Mouse (Mus musculus) yolk sac, embryonic 10.5 days (tissue): ENCODE measurements at regions not wholly inside any gene's neighbourhood (a gene's known extent, or its start where the extent isn't known, plus 50 kb on each side); places are given as distances from the start of the nearest gene placed in this dataset.
"Not testable (repeated sequence)": the region's sequence is repeated elsewhere in the genome, so short reads cannot be mapped to it uniquely, and the experiment has no call there.

Experiments used
- DNase-seq: peaks from one replicate; pipeline ENCODE4 v3.0.0-alpha.2; 2017; ENCODE audit warnings: low spot score

DNA sequence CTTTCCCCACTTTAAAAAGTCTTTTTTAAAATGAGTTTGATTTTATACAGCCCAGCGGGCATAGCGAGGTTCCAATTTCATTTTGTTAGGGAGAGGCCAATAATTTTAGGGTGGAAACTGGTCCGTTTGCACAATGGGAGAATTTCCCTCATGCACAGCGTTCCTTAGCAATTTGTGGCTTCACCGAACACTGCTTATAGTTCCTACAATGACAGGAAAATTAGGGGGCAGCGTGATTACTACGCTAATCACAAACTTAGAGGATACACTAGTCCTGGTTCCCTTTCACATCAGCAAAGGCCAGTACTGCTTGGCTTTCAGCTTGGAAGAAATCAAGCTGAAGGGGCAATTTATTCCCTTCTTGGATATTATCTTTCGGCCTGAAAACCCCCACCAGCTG is 745.1 kb upstream of the Gm19410 start:
- DNase-seq: no peak

DNA sequence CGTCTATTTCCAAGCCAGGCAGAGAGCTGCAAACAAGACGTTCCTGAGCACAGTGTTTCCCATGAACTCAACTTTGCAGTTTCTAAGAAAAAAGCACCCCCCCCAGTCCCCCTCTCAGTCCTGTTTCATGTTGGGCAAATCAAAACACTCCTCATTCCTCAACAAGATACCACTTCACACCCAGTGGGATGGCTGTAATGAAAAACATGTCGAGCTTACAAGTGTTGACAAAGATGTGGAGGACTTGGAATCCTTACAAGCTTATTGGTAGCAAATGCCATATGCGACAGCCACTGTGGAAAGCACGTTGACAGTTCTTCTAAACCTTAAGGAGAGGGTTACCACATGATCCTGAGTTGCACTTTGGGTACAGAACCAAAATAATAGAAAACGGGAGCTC is 742.9 kb upstream of the Gm19410 start:
- no peak for DNase-seq

DNA sequence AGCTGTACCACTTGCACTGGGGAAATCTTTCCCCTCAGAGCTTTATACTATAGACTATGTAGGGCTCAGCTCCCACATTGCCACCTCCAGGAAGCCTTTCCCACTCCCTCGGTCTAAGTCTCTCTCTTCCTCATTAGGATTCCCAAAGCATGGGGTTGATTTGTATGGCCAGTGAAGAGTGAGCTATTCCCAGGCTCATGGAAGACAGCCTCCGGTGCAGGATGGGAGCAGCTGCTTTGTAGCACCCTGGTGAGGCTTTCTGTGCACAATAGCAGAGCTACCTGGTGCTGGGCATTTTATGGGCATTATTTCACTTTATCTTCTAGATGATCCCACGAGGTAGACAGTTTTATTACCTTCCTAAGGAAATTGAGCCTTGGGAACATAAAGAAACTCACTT is 717.8 kb upstream of the Gm19410 start:
- no peak for DNase-seq

DNA sequence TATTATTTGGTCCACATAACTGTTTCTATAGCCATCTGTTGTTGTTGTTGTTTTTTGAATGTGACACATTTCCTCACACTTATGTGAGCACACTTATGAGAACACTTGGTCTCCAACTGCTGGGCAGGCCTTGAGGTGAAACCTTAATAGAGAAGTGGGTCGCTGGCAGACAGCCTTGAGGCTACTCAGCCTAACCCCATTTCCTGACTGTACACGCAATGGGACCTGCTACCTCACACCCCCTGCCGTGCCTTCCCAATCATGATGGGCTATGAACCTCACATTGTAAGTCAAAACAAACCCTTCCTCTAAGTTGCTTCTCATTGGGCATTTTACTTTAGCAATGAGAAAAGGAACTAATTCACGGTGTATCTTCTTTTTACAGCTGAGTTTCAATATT is 712.1 kb upstream of the Gm19410 start:
- DNase-seq: no peak

DNA sequence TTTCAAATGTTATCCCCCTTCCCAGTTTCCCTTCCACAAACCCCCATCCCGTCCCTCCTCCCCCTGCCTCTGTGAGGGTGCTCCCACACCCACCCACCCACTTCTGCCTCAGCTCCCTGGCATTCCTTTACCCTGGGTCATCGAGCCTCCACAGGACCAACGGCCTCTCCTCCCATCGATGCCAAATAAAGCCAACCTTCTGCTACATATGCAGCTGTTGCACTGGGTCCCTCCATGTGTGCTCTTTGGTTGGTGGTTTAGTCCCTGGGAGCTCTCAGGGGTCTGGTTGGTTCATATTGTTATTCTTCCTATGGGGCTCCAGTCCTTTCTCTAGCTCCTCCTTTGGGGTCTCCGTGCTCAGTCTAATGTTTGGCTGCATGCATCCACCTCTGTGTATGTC is 704.5 kb upstream of the Gm19410 start:
- no peak for DNase-seq

DNA sequence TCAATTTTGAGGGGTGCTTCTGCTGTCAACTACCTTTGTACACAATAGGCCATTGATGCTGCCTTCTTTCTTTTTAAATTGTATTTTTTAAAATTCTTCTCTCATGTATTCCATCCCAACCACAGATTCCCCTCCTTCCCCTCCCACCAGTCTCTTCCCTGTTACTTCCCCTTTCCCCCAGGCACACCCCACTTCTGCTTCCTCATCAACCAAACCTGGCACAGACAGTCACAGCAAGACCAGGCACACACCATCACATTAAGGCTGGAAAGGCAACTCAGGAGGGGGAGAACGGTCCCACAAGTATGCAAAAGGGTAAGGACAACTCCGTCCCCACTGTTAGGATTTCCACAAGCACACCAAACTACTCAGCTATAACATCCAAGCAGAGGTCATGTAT is 697.4 kb upstream of the Gm19410 start:
- no peak for DNase-seq

DNA sequence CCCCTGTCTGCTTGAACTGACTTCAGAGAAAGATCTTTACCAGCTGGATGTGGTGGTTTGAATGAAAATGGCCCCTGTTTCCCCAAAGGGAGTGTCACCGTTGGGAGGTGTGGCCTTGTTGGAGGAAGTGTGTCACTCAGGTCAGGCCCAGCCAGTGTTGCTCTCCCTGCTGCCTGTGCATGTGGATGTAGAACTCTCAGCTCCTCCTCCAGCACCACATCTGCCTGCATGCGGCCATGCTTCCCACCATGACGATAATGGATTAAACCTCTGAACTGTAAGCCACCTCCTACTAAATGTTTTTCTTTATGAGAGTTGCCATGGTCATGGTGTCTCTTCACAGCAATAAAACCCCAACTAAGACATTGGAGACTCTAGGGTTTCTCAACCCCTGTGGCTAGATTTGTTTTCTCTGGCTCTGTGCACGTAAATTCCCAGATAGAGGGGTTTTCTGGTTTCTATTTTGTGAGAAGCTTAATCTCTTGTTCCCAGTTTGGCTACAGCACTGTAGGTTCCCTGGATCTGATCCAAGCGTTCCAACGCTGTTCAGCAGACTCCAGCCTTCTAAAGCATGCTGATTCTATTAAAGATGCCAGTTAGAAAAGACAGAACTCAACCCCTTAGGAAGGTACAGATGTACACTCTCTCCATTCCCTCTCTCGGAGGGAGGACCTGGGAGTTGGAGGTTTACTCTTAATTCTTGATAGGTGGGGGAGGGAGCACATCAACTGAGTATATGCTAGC is 695.2 kb upstream of the Gm19410 start:
- DNase-seq: no peak

DNA sequence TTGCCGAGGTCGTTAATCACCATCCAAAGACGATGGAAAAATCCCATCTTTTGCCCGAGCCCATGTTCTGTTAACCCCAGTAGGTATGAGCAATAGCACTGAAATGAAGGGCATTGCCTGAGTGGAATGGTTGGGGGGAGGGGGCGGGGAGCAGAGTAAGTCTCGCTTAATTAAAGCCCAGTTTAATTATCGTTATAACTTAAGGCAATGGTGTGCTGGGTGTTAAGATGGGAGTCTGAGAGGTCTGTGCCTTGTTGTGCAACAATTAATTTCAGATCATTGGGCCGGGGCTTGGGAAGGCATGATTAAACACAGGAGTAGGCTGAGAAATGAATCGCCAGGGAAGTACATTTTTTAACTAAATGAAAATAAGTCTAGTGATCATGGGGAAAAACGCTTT is 689.6 kb upstream of the Gm19410 start:
- DNase-seq: no peak

DNA sequence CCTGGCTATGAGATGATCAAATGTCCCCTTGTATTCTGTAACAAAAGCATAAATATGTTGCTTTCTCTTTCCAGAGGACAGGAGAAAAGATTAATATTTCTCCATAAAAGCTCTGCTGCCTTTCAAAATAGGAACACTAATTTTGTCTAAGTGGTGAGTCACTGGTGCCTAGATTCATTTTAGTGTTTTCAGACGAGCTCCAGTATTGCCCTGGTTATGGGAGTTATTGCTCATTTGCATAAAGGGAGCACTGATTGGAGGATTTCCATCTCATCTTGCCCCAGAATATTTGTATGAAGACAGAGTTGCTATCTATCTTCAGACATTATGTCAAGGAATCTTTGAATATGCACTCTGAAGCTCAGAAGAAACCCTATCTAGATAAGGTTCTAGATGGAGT is 682.4 kb upstream of the Gm19410 start:
- DNase-seq: no peak

DNA sequence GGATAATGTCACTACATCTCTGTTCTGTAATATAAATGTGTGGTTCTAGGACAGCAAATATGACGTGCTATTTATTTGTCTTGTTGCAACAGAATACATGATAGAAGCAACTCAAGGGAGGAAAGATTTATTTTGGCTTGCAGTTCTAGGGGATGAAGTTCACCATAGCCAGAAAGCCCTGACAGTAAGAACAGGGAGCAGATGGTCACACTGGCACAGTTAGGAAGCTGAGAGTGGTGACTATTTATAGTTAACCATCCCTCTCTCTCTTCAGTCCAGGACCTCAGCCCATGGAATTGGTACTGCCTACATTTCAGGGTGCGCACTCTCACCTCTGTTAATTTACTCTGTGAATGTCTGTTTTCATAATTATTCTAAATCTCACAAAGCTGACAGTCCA is 678.5 kb upstream of the Gm19410 start:
- no peak for DNase-seq

DNA sequence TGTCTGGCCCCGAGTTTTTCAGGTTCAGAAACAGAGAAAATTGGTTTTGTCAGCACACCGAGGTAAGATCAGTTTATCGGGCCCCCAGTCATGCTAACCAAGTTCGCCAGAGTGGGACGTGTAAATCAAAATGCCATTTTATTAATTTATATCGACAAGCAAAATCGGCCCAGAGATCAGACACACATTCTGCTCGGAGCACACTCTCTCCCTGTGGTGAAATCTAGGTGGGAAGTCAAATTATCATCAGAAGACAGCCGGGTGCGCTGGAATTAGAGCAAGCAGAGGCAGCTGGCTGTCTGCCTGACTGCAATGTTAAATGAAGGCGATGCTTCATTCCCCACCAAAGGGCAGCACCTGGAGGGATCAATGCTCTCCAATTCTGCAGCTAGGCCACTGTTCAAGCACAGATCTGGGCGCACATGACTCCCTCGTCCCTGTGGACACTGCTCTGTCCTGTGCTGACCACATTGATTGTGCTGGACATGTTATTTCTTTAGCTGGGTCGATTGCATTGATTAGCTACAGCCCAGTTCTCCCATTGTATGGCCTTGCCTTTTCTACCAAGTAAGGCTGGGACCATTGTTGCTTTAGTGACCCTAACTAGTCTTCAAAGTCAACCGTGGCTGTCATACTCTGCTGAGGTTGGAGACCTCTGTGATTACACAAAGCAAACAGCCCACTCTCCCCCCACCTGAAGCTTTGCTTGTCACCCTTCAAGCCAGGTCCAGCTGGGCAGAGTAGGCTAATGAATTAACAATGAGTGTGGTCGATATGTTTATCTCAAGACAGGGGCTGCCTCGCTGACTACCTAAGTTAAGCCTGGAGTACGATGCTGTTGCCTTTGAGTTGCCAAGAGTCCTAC is 677.0 kb upstream of the Gm19410 start:
- DNase-seq: no peak

DNA sequence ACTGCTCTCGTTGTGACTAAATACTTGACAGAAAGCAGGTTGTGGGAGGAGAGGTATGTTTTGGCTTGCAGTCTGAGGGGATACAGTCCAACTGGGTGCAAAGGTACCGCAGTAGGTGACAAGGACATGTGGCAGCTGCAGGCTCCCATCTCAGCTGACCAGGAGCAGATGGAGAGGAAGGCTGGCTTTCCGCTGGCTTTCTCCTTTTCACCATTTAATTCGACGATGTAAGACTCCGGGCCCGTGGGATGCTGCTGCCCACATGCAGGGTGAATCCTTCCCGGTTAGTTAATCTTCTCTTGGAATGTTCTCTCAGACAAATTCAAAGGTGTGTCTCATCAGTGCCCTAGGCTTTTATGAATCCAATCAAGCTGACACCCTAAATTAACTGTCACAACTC is 676.1 kb upstream of the Gm19410 start:
- no peak for DNase-seq

DNA sequence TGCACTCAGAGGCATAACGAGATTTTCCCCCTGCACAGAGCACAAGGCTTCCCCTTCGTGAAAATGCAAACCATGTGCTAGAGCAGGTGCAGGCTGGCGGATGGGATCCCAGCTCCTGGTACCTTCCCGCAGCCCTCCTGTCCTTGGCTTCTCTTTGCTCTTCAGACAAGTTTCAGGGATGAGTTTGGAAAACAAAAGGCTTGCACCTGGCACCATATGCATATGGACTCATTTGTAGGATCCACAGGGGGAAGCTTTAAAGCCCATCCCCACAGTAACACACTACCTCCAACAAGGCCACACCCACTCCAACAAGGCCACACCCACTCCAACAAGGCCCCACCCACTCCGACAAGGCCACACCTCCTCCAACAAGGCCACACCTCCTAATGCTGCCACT is 663.9 kb upstream of the Gm19410 start:
- DNase-seq: no peak

DNA sequence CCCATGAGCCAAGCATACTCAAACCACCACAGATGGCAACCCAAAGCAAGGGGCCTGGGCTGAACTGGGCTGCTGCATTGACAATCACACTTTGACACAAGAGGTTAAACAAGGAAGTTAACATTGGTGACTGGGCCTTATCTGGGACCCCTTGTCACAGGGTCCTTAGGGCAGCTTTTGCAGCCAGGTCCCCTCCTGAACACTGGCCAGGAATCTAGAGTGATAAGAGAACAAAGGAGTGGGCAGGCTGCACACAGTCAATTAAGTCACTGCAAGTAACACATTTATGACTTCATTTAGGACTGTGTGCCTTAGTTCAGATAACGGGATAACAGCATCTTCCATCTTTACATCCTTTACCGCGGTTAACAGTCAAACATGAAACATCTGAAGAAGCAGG is 663.5 kb upstream of the Gm19410 start:
- DNase-seq: not testable (repeated sequence)

DNA sequence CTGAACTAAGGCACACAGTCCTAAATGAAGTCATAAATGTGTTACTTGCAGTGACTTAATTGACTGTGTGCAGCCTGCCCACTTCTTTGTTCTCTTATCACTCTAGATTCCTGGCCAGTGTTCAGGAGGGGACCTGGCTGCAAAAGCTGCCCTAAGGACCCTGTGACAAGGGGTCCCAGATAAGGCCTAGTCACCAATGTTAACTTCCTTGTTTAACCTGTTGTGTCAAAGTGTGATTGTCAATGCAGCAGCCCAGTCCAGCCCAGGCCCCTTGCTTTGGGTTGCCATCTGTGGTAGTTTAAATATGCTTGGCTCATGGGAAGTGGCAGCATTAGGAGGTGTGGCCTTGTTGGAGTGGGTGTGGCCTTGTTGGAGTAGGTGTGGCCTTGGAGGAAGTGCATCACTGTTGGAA is 661.1 kb upstream of the Gm19410 start:
- not testable (repeated sequence) for DNase-seq

DNA sequence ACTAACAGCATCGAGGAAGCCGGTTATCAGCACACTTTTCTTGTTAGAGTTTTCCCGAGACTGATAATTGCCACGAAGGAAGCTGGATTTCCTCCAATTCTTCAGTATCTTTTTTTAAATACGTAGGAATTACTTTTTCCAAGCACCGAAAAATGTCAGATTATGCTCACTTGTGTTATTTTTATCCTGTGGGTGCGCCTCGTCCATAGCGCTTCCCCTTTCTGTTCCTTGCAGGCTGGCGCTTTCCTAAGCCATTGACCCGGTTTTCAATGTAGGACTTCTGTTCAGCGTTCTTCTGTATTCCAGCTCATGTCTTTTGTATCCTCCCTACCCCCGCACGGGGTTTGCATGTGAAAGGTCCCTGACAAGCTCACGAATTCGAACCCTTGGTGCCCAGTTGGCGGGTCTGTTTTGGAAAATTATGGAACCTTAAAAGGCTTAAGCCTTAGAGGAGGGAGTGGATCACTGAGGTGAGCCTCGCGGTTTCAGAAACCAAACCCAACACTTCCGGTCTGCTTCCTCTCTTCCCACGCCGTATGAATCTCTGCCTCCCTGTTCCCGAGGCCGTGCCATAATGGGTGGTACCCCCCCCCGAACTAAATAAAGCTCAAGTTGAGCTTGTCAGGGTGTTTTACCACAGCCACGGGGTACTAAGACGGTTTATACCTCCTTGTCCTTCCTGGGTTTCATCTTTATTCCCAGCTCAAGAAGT is 655.9 kb upstream of the Gm19410 start:
- no peak for DNase-seq

DNA sequence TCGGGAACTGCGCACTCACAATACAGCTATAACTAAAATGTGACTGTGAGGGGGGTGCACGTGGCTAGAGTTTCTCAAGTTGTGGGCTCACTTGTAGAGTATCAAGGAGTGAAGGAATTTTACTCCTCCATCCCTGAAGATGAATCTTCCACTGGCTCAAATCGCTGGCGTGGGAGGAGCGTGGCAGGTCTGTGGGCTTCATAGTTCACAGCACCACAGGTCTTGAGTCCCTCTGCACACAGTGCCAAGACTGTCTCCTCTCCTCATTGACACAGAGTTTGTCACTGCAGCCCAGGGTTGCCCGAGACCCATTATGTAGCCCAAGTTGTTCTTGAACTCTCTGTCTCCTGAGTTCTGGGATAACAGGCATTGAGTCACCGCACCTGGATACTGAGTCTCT is 655.3 kb upstream of the Gm19410 start:
- DNase-seq: no peak

DNA sequence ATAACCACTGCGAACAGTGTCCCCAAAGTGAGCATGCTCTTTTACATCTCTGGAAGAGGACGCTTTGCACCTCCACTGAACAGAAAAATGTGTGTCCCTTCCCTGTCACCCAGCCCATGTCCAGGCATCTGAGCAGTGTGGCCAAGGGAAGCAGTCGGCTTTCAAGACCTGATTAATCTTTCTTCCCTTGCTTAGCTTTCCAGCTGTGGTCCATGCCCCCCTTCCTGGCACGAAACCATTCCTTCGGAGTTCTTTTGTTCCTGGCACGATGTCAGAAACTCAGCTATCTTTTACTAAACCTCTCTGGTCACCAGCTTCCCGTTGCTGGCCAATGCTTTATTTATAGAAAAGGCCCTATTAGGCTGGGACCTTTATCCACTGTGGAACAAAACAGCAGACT is 654.5 kb upstream of the Gm19410 start:
- no peak for DNase-seq

DNA sequence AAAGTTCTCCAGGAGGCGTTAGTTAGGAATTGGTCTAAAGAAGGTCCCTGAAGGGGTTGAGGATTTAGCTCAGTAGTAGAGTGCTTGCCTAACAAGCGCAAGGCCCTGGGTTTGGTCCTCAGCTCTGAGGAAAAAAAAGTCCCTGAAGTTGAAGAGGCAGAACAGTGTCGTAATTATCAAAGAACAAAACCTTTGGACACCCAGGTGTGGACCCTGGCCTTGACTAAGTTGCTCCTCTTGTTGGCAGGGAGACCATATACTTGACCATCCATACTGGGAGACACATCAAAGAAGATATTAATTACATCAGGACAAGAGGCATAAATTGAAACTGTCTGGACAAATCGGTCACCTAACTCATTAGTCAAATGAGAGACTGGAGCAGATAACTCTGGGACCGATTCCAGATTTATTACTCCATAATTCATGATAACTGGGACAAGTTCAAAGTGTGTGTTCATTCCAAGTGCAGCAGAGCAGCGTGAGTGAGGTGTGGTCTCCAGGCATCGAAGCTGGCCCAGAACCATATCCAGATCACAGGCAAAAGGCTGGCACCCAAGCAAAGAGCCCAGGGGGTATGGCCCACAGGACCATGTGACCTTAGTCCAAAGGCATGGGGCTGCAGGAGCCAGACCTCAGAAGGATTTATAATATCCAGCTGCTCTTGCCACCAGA is 652.9 kb upstream of the Gm19410 start:
- DNase-seq: no peak

DNA sequence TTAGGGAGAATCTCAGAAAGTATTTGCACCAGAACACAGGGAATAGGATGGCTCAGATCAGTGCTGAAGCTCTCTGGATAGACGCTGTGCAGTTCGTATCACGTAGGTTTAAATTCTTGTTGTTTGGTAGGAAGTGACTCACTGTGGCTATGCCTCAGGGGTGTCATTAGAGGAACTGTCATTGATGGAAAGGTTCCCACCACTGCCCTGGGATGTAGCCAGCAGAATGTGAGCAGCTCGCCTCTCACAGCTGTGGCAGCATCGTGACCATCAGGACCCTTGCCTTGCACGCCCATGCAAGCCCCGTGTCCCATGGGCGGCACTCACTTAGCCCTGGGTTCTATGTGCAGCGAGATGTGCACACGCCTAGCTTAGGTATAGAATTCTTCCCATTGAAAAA is 651.6 kb upstream of the Gm19410 start:
- no peak for DNase-seq

DNA sequence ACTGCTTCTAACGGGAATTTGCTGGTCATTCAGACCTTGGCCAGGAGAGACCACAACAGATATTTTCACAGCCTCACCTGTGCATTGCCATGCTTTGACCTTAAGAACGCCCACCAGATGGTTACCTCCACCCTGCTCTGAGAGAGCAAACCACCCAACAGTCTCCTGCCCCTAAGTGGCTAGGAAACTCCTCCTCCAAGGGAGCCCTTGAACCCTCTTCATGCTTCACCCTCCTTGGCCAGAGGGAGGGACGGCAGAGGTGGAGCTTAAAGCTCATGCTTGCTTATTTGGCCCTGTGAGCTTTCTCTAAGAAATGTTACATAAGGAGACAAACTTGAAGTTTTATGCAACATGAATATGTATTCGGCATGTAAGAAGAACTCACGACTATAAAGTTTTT is 645.0 kb upstream of the Gm19410 start:
- DNase-seq: no peak

DNA sequence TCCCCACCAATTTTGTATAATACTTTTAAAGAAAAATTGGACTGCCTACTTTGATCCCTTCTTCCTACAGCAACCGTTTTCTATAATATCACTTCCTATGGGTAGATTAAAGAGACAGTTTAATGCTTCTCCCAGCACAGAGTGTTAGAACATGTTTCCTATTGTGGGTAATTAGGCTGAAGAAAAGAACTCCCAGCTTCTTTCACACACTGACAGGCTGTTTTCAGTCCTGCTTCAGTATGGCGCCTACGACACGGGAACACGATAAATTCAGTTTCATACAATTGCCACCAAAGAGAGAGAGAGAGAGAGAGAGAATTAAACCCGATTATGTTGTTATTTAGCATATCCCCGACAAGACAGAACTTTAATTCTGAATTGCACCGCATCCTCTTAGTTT is 644.5 kb upstream of the Gm19410 start:
- DNase-seq: no peak
